Mouse (Mus musculus) kidney, adult 18-20 months (tissue): ENCODE results near the gene 2310011J03Rik.
"Not testable (repeated sequence)": the region's sequence is repeated elsewhere in the genome, so short reads cannot be mapped to it uniquely, and the experiment has no call there.

Source experiments
- DNase-seq: peaks from one replicate; pipeline ENCODE4 v3.0.0; 2021

2310011J03Rik gene

DNA sequence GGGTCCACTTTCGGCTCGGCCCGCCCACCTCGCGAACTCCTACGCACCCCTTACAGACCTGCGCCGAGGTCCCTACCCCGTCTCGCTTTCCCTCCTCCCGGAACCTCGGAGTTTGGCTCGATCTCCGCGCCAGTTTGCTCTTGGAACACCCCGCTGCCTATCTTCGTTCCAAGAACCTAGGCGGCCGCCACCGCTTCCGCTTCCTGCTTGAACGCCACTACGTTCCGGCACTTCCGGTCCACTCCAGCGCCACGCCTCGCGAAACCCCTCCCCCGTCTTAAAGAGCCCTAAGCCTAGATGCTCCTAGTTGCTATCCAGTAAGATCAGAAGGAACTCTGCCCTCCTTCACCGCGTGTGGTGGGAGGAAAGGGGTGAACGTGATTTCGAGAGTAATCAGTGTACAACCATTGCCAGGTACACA lies at the start of gene 2310011J03Rik:
Gene 2310011J03Rik, minus strand, starts transcription at position 198 of the 421 bp plus-strand sequence.
- peak; percentile 95 for DNase-seq

DNA sequence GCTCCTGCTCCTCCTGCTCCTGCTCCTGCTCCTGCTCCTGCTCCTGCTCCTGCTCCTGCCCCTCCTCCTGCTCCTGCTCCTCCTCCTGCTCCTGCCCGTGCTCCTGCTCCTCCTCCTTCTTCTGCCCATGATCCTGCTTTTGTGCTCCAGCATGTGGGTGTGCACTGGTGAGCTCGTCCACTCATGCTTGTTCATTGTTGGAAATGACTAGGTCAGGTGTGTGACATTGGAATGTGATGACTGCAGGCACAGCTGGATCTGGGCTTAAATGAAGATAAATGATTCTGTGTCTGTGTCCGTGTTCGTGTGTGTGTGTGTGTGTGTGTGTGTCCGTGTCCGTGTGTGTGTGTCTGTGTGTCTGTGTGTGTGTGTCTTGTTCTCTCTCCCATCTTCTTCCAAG lies 48.1 kb upstream of the 2310011J03Rik start:
- DNase-seq: no peak

DNA sequence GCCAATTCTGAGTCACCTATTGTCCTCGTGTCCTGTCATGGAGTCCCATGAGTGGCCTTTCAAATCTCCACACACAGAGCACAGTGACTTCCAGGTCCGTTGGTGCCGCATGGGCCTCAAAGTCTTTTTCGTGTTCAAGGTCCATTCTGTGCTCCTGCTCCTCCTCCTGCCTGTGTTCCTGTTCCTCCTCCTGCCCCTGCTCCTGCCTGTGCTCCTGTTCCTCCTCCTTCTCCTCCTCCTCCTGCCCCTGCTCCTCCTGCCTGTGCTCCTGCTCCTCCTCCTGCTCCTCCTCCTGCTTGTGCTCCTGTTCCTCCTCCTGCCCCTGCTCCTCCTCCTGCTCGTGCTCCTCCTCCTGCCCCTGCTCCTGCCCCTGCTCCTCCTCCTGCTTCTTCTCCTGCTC lies 47.6 kb upstream of the 2310011J03Rik start:
- DNase-seq: no peak

DNA sequence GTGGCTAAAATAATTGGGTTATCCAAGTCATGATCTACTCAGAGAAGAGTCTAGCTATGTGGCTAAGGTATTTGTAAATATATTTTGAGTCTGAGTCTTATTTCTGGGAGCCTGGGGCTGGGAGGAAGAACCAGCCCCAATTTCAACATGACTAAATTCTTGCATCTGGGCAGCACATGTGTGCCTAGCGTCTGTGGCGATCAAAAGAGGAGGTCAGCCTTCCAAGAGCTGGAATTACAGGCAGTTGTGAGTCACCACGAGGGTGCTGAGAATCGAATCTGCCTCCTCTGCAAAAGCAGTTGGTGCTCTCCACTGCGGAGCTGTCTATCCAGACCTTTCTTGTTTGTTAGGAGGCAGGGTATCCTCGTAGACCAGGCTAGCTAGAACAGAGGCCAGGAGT lies 45.4 kb upstream of the 2310011J03Rik start:
- DNase-seq: no peak

DNA sequence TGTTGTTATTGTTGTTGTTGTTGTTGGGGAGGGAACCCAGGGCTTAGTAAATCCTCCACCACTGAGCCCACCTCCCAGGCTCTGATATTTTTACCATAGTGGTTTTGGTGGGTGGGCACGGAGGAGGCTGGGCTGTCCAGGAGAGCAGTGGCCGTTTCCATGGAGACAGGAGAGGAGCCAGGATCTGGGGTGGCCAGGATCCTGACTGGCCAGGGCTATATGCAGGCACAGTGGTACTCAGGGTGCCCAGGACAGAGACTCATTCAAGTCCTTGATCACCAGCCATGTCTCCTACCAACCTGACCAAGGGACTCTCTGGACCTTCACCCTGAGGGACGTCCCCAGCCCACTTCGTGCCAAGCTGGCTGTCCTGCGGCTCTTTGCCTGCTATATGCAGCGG lies 43.4 kb upstream of the 2310011J03Rik start:
- no peak for DNase-seq

DNA sequence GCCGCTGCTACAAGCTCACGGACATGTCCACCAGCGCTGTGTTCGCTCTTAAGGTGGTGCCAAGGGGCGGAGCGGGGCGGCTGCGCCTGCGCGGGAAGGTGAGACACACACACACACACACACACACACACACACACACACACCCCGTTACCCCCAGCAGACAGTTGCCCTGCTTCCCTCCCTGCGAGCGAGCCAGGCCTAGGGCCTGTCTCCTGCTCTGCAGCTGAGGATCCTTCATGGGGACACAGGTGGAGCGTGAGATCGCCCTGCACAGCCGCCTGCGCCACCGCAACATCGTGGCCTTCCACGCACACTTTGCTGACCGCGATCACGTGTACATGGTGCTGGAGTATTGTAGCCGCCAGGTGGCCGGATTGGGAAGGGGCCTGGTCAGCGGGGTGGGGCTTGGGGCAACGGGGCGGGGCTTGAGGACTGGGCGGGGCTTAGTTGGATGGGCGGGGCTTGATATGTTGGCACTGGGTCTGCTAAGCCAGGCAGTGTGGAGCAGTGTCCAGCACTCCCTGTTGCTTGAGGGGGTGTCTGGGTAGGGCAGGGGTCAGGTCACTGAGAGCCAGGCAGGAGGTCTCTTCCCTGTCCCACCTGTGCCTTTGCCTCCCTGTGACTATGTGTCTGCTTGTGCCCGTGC lies 37.8 kb upstream of the 2310011J03Rik start:
- peak; percentile 68 for DNase-seq

DNA sequence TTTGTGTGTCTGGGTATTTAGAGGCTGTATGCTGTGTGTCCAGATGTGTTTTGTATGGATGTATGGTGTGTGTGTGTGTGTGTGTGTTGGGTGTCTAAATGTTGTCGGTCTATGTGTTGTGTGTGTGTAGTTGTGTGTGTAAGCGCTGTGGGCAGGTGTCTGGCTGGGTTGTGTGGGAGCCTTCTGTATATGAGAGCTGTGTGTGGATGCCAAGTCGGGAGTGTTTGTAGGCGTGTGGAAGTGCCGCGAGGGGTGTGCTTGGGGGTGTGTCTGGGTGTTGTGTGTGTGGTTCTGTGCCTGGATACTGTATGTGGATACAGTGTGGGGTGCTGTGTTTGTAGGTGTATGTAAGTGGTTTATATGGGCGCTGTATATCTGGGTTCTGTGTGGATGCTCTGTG lies 37.0 kb upstream of the 2310011J03Rik start:
- no peak for DNase-seq

DNA sequence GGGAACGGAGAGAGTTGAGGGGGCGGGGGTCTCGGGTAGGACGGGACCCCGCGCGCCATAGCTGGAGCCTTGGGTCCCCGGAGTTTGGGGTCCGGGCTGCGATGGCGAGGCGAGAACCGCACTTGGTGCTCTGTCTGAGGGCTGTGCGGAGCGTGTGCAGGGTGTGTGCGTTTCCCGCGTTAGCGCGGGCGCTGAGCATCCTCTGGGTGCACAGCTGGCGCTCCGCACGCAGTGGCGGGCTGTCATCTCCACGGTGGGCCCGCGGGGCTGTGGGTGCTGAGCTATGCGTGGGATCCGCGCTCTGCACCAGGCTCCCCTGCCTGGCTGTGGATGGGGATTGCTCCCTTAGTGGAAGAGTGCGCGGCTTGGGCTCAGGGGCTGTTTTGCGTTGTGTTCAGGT lies 36.4 kb upstream of the 2310011J03Rik start:
- no peak for DNase-seq

DNA sequence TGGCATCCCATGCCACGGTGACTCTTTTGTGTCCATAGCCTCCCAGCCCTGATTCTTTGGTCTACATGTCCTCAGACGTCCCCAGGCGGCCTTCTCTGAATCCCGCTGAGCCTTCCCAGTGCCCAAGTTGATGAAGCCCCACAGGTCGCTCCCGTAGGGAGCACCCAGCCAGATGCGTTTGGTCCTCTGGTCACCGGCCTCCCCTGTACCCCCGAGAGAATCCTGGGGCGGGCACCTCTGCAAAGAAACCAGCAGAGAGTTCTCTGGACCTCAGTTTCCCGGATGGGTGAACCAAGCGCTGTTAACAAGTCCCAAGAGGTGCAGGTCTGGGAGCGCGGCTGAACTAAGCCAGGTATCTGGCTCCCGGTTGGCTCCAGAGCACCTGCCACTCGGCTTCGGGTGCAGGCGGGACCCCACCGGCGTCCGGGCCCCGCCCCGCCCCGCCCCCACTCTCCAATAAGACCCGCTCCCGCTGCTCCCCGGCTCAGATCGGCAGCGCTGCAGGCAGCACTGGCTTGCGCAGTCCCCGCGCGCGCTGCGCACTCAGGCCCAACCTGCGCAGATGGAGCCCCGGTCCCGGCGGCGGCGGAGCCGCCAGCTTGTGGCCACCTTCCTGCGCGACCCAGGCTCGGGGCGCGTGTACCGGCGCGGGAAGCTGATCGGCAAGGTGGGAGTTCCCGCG lies 35.8 kb upstream of the 2310011J03Rik start, which contains the start of gene Plk5:
Gene Plk5, plus strand, starts transcription at position 459 of the 682 bp plus-strand sequence.
- DNase-seq: no peak

DNA sequence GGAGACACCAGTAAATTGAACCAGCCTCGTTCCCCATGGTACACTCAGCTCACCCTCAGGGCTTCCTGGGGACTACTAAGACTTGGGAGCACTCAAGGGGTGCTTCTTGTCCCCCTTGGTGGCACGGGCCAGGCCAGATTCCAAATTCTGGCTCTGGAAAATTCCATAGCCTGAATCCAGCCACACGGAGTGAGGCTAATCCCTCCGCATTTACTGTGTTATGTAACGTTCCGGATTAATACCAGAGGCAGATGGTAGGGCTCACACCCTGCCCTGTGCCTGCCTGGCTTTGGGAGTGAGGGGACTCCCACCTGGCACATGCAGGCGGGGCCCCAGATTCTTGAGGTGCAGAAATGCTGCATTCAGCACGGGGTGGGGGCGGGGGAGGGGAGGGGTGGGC lies 35.1 kb upstream of the 2310011J03Rik start:
- no peak for DNase-seq

DNA sequence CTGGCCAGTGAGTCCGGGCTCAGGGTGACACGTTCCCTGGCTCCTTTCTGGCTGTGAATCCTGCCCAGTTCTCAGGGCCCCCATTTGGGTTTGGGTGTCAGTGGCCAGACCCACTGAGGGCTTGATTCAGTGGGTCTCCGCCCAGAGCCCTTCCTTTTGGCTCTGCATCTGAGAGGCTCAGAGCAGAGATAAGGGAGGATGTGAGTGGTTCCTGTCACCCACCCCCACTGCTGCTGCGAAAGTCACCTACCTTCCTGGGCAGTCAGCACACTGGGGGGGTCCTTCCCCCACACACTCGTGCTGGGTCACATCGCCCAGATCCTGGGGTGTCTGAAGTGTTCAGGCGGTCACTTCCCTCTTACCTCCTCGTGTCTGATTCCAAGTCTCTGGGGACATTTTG lies 32.4 kb upstream of the 2310011J03Rik start:
- no peak for DNase-seq

DNA sequence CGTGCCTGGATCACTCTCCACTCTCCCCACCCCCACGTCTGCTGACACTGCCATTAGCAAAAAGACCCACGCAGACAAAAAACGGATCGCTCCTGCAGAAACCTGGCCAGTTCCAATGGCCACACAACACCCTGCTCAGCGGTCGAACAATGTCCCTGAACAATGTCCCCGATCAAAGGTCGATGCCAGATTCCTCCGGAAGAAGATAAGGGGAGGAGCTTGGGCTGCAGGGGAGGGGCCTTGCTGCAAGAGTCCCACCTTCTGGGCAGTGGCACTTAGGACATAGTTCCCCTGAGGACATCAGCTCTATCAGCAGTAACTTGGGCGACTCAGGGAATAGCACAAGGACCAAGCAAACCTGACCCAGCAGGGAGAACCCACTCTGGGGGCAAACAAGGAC lies 31.6 kb upstream of the 2310011J03Rik start:
- DNase-seq: peak; percentile 63

DNA sequence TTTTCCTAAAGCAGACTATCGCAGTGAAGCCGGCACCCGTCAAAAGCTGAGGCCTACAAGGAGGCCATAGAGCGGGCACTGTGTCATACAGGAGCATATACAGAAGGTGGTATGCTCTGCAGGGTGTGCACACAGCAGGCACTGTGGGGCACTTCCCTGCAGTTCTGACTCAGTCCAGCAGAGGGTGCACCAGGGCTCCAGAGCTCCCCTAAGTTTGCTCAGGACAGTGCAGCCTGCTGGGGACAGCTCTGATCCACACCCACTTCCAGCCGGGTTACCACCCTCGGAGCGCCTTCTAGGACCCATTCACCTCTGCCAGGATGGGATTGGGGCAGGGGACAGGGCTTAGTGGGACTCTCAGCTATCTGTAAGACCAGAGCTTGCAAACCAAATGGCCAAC lies 30.0 kb upstream of the 2310011J03Rik start:
- DNase-seq: peak; percentile 92

DNA sequence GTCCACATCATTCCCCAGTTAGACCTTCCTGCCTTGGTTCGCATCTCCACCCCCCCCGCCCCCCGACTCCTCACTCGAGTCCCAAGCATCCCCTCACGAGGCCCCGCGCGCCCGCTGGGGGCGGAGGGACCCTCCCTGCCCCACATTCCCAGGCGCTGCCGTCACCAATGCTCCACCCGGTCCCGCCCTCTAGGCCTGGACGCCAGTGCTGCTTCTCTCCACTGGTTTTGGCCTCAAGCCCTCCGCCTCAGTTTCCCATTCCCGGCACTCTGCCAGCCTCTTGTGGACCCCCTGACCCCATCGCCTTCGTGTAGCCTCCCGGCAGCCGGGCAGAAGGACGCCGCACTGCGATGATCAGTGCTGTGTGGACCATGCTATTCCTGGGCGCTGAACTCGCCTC lies 28.6 kb upstream of the 2310011J03Rik start:
- DNase-seq: no peak

DNA sequence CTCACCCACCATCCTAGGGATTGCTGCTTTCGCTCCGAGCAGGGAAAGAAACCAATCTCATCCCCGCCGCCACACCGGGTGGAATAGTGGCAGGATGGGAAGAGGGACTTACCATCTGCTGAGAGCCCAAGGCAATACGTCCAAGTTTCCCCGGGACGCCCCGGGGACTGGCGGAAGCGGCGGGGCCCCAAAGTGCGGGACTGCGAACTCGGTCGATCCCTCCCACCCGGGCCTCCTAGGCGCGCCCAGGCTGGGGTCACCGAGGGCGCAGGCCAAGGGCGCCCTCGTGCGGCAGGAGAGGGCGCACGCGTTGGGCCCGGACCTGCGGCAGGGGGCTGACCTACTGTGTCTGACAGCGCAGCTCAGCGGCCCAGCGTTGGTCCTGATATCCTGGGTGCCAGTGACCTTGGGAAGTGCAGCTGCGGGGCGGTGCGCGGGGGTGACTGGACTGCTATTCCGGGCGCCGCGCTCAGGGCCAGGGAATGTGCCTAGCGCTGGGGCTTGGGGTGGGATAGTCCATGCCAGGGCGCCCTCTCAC lies 28.0 kb upstream of the 2310011J03Rik start, which contains the start of gene Adamtsl5:
Gene Adamtsl5, minus strand, starts transcription at position 169 of the 538 bp plus-strand sequence.
- peak; percentile 62 for DNase-seq

DNA sequence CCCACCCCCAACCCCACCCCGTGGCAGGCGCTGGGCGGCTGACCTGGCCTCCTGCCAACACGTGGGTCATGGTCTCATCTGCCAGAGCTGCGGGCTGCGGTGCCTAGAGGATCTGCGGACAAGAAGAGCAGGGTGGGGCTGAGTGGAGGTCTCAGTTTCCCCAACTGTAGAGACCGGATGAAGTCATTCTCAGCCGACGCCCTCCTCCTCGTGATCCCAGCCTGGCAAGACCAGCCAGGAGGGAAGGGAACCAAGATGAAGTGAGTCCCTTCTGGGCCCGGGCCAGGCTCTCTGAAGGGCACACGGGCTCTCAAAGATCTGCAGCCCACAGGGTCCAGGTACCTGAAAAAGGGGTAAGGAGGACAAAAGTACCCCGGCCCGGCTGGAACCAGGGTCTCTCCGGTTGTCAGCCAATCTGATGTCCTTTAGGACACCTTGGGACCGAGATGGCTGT lies 27.2 kb upstream of the 2310011J03Rik start:
- peak; percentile 18 for DNase-seq

DNA sequence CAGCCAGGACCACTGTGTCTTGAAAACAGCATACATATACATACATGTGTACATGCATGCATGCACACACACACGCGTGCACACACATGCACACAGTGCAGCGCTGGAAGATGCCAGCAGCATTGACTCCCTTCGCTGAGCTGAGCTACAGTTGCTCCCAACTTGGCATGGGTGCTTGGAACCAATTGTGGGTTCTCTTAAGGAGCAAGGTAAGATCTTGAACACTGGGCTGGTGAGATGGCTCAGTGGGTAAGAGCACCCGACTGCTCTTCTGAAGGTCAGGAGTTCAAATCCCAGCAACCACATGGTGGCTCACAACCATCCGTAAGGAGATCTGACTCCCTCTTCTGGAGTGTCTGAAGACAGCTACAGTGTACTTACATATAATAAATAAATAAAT lies 25.6 kb upstream of the 2310011J03Rik start:
- DNase-seq: not testable (repeated sequence)

DNA sequence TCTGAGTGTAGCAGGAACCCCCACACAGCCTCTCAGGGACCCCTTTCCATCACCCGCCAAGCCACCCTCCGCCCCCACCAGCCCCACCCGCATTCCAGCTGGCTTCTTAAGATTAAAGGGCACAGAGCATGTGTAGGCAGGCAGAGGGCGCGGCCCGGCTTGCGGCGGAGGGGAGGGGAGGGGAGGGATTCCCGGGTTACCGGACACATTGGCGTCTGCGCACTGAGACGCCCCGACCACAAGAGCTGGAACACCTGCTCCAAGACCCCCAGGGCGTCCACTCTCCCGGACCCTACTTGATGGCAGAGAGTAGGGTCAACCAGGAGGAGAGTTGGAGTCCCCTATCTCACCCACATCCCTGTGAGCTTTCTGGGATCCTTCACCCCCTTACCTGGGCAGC lies 24.8 kb upstream of the 2310011J03Rik start:
- DNase-seq: peak; percentile 21

DNA sequence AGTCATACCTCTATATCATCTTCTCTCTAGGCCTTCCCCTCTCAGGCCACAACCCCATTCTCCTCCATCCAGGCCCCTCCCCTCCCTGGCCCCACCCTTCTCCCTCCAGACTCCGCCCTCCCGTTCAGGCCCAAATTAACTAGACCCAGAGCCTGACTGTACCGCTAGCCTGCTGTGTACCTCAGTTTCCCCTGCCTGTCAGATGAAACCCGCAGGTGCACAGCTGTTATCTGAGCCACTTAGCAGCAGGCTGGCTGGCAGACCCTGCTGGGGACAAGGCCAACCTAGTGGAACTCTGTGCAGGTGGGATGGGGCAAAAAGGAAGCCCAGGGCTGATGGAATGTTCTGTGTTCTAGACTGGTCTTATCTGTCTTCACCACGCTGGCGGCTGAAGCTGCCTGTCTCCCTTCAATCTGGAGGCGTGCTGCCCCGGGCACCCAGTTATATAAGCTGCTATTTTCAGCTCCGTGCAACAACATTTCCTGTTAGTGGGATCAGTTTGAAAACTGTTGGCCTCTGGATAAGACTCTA lies 23.9 kb upstream of the 2310011J03Rik start:
- DNase-seq: peak; percentile 26

DNA sequence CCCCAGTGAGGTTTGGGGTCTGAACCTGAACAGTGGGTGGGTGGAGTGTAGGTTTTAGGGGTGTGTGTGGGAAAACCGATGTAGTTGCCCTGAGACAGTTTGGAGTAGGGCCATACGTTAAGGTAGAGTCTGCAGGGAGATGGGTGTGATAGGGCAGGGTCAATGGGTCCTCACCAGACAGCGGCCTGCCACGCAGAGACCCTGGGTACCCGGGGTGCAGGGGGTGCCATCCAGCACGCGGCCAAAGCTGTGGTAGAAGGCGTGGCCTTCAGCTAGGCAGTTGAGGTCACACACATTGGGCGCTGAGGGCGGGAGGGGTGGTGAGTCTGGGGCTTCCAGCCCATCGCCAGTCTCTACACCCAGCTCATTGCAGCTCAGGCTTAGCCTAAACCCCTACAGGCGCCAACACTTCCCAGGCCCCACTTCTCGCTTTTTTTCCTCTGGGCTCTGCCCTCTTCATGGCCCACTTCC lies 23.1 kb upstream of the 2310011J03Rik start:
- DNase-seq: no peak

DNA sequence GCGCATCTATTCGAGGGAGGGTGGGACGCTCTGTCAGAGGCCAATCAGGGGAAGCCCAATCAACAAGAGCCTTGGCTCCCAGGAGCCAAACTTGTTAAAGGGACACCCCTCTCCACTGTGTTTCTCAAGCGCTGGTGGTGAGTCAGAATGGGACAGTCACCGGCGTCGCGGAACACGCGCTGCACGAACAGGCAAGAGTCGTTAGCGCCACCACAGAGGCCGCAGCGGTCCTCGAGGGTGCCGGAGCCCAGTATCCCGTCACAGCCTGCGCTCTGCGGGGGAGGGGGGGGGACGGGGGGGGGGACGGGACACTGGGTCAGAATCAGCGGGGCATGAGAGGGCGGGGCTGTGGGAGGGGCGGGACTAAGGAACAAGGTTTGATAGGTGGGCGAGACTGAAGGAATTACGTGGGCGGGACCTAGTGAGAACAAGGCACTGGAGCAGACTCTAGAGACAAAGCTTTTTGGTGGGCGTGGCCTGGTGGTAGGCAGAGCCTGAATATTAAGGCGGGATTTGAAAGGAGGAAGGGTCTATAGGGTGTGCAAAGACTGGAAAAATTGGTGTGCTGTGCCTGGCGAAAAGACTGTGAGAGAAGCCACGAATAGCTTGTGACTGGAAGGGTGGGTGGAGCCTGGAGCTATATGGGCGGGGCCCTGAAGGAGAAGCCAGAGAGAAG lies 22.6 kb upstream of the 2310011J03Rik start:
- DNase-seq: peak; percentile 39

DNA sequence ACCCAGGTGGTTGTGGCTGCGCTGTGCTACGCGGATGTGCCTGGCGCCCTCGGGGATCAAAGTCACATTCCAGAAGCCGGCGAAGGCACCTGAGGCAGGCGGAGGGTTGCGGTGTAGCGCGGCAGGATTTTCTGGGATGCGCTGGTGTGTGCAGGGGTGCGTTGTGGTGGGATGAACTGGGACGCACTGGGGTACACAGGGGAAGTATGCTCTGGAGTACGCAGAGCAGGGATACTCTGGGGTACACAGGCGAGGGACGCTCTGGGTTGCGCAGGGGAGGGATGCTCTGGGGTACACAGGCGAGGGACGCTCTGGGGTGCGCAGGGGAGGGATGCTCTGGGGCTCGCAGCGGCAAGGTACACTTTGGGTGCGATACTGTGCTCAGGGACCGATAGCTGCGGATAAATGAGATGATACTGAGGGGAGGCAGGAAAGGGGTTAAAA lies 22.0 kb upstream of the 2310011J03Rik start:
- no peak for DNase-seq
